Mouse (Mus musculus): ENCODE data around the gene Urad.

Urad gene

GRCm38 (mm10) chr5:147322183-147322582 lies at the start of gene Urad:
Gene Urad (minus strand): TSS chr5:147322440.
- no peak for DNase-seq (ENCODE audit: low spot score)

GRCm38 (mm10) chr5:147370276-147370675 lies 48.0 kb upstream of the Urad start:
- no peak for DNase-seq (ENCODE audit: low spot score)

- no peak for DNase-seq (ENCODE audit: low spot score)
Measured at GRCm38 (mm10) chr5:147368221-147368620, 46.0 kb upstream of the Urad start.

- DNase-seq (ENCODE audit: low spot score), result no peak
Measured at GRCm38 (mm10) chr5:147365995-147366765, 43.9 kb upstream of the Urad start.

- DNase-seq (ENCODE audit: low spot score), result no peak
Measured at GRCm38 (mm10) chr5:147363054-147363453, 40.8 kb upstream of the Urad start.

- no peak for DNase-seq (ENCODE audit: low spot score)
Measured at GRCm38 (mm10) chr5:147358481-147358880, 36.2 kb upstream of the Urad start.

- no peak for DNase-seq (ENCODE audit: low spot score)
Measured at GRCm38 (mm10) chr5:147357536-147357935, 35.3 kb upstream of the Urad start.

- DNase-seq (ENCODE audit: low spot score), result no peak
Measured at GRCm38 (mm10) chr5:147356260-147357055, 34.2 kb upstream of the Urad start.

GRCm38 (mm10) chr5:147355788-147356187 lies 33.5 kb upstream of the Urad start:
- no peak for DNase-seq (ENCODE audit: low spot score)

- no peak for DNase-seq (ENCODE audit: low spot score)
Measured at GRCm38 (mm10) chr5:147354985-147355384, 32.7 kb upstream of the Urad start.

GRCm38 (mm10) chr5:147354161-147354780 lies 32.0 kb upstream of the Urad start:
- no peak for DNase-seq (ENCODE audit: low spot score)

- DNase-seq (ENCODE audit: low spot score), result no peak
Measured at GRCm38 (mm10) chr5:147351931-147352330, 29.7 kb upstream of the Urad start.

- DNase-seq (ENCODE audit: low spot score), result no peak
Measured at GRCm38 (mm10) chr5:147345981-147346380, 23.7 kb upstream of the Urad start.

GRCm38 (mm10) chr5:147343904-147344303 lies 21.7 kb upstream of the Urad start:
- no peak for DNase-seq (ENCODE audit: low spot score)

- no peak for DNase-seq (ENCODE audit: low spot score)
Measured at GRCm38 (mm10) chr5:147342901-147343300, 20.7 kb upstream of the Urad start.

- DNase-seq (ENCODE audit: low spot score), result no peak
Measured at GRCm38 (mm10) chr5:147340741-147341414, 18.6 kb upstream of the Urad start.

GRCm38 (mm10) chr5:147339560-147339959 lies 17.3 kb upstream of the Urad start:
- no peak for DNase-seq (ENCODE audit: low spot score)

GRCm38 (mm10) chr5:147338967-147339366 lies 16.7 kb upstream of the Urad start:
- no peak for DNase-seq (ENCODE audit: low spot score)

- DNase-seq (ENCODE audit: low spot score), result no peak
Measured at GRCm38 (mm10) chr5:147332711-147333110, 10.5 kb upstream of the Urad start.

- DNase-seq (ENCODE audit: low spot score), result no peak
Measured at GRCm38 (mm10) chr5:147331547-147331946, 9.3 kb upstream of the Urad start.

- DNase-seq (ENCODE audit: low spot score), result no peak
Measured at GRCm38 (mm10) chr5:147329946-147330345, 7.7 kb upstream of the Urad start.

GRCm38 (mm10) chr5:147327636-147328035 lies 5.4 kb upstream of the Urad start:
- no peak for DNase-seq (ENCODE audit: low spot score)

Measured in urinary bladder, postnatal 25 days (tissue).